Mouse (Mus musculus) macrophage (primary cell): Measurements from ENCODE around the gene Ppm1l. TPM values are rescaled to one million over a fixed set of nuclear protein-coding genes. Genes with fewer than 3 reads are reported as not detected.
"Not testable (repeated sequence)": the region's sequence is repeated elsewhere in the genome, so short reads cannot be mapped to it uniquely, and the experiment has no call there.

Experiments
- H3K27ac ChIP-seq: fragments of 350-480 bp; formaldehyde crosslinking; 2 replicates; pipeline ENCODE4 v1.9.0; 2021
- H3K36me3 ChIP-seq: fragments of 350-480 bp; formaldehyde crosslinking; 2 replicates; pipeline ENCODE4 v1.9.0; 2021; ENCODE audit errors: inconsistent target
- H3K4me3 ChIP-seq: fragments of 350-480 bp; formaldehyde crosslinking; 2 replicates; pipeline ENCODE4 v1.9.0; 2021; ENCODE audit errors: inconsistent target
- H3K79me2 ChIP-seq: fragments of 350-480 bp; formaldehyde crosslinking; 2 replicates; pipeline ENCODE4 v1.9.0; 2021; ENCODE audit errors: inconsistent target
- WGBS: methylation state at CpG from one replicate; pipeline ENCODE4 v1.1.7; 2026; ENCODE audit warnings: inconsistent platforms; ENCODE audit not compliant: missing documents; 5-methylcytosine and 5-hydroxymethylcytosine counted together
- polyA plus RNA-seq: library from polyadenylated mRNA; stranded (reverse); fragments of 250-400 nt; gene quantifications from 3 replicates; pipeline ENCODE4 v1.2.4, GENCODE M21; 2018; ENCODE audit warnings: inconsistent platforms

Gene Ppm1l
- polyA plus RNA-seq, 1 experiment from 2014 or later: 0.16 TPM

- H3K4me3 ChIP-seq: no peak overlapping the region
- no peaks in the 10 kb centered on the region for H3K79me2 ChIP-seq
- no peak overlapping the region for H3K27ac ChIP-seq
- H3K36me3 ChIP-seq: no peaks in the 10 kb centered on the region
- WGBS: 95% methylated on average over 5 of the region's 5 CpGs
These were observed 245.0 kb downstream of the Ppm1l start for GRCm38 (mm10) chr3:69561686-69562085.

DNA sequence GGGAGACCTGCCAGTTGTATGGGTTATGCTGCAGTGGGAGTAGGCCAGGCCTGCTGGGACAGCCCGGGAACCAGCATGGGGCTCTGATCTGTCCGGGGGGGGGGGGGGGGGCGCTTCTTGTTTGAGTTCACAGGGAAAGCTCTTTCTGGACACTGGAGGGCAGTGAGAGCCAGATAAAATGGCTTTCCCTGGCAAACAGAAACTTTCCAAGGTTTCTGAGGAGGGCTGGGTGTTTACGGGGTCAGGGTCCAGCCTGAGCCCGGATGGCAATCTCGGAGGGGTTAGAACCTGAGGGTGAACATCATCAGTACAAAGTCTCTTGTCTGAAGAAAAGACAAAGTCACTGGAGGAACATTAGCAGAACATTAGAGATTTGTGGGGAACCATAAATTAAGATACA lies 246.7 kb downstream of the Ppm1l start:
- no peak overlapping the region for H3K27ac ChIP-seq
- H3K4me3 ChIP-seq: no peak overlapping the region
- H3K79me2 ChIP-seq: no peaks in the 10 kb centered on the region
- WGBS: 84% methylated on average over 6 of the region's 6 CpGs
- no peaks in the 10 kb centered on the region for H3K36me3 ChIP-seq

- not testable (repeated sequence) for H3K79me2 ChIP-seq, H3K36me3 ChIP-seq, H3K4me3 ChIP-seq, H3K27ac ChIP-seq
- WGBS: 92% methylated on average over 1 of the region's 1 CpGs
These were observed 248.9 kb downstream of the Ppm1l start for GRCm38 (mm10) chr3:69565586-69565985.

- 92% methylated on average over 5 of the region's 5 CpGs for WGBS
- H3K36me3 ChIP-seq: peaks cover 14% of the 10 kb centered on the region; the same call in 1 of the 2 replicates
- H3K79me2 ChIP-seq: no peaks in the 10 kb centered on the region
- H3K4me3 ChIP-seq: no peak overlapping the region
- H3K27ac ChIP-seq: no peak overlapping the region
These were observed 255.9 kb downstream of the Ppm1l start for GRCm38 (mm10) chr3:69572561-69572960.

- H3K79me2 ChIP-seq: no peaks in the 10 kb centered on the region
- no peak overlapping the region for H3K27ac ChIP-seq
- H3K36me3 ChIP-seq: peaks cover 19% of the 10 kb centered on the region; the same call in 1 of the 2 replicates
- 86% methylated on average over 11 of the region's 11 CpGs for WGBS
- H3K4me3 ChIP-seq: no peak overlapping the region
These were observed 258.9 kb downstream of the Ppm1l start for GRCm38 (mm10) chr3:69575577-69575976.

- Histone ChIP-seq H3K27ac (no peak overlapping the region), H3K79me2 (no peaks in the 10 kb centered on the region), H3K4me3 (no peak overlapping the region), H3K36me3 (peaks cover 19% of the 10 kb centered on the region; the same call in 1 of the 2 replicates)
- 27% methylated on average over 3 of the region's 3 CpGs for WGBS
These were observed 260.1 kb downstream of the Ppm1l start for GRCm38 (mm10) chr3:69576715-69577114.

DNA sequence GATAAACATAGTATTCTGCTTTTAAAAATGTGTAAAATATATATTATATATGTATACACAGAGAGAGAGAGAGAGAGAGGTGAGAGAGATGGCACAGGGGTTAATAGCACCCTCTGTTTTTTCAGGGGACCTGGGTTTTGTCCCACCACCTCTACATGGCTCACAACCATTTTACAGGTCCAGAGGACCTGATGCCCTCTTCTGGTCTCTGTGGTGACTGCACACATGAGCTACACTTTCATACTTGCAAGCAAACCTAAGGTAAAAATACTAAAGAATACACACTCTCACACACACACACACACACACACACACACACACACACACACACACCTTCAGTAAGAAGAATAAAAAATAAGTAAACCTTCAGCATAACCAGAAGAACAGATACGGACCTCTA lies 262.1 kb downstream of the Ppm1l start:
- H3K36me3 ChIP-seq: peaks cover 19% of the 10 kb centered on the region; the same call in 1 of the 2 replicates
- H3K4me3 ChIP-seq: no peak overlapping the region
- H3K79me2 ChIP-seq: no peaks in the 10 kb centered on the region
- H3K27ac ChIP-seq: no peak overlapping the region
- 80% methylated on average over 1 of the region's 1 CpGs for WGBS

GRCm38 (mm10) chr3:69583798-69584197 lies 267.1 kb downstream of the Ppm1l start:
- no peaks in the 10 kb centered on the region; the same call in 1 of the 2 replicates for H3K36me3 ChIP-seq
- no peak overlapping the region for H3K4me3 ChIP-seq
- 100% methylated on average over 1 of the region's 1 CpGs for WGBS
- H3K27ac ChIP-seq: no peak overlapping the region
- H3K79me2 ChIP-seq: peaks cover 7% of the 10 kb centered on the region; the same call in 1 of the 2 replicates

DNA sequence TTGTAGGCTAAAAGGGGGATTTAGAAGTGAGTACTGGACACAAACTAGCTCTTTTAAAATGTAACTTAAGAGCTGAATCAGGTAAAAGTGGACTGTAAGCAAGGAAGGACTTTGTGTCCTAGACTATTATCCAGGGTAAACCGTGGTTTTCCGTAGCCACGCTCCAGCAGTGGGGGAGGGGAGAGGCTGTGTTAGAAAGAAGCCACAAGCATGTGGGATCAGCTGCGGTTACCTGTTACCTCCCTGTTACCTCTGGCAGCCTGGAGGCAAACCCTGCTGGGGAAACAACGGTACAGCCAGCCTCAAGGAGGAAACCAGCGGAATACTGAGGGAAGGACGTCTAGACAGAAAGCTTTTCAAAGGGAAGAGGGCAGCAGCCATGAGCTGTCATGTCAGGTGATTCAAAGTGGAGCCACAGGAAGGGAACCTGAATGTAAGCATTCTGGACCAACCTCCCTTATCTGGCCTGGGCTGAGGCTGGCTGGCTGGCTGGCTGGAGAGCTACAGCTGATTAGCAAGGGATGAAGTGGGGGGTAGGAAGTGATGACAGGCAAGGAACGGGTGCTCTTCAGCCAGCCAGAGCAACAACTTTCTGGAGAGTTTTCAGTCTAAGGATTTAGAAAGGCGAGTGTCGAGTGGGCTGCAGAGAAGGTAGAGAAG lies 271.6 kb downstream of the Ppm1l start:
- Histone ChIP-seq H3K79me2 (peaks cover 40% of the 10 kb centered on the region; the same call in 1 of the 2 replicates), H3K4me3 (no peak overlapping the region), H3K36me3 (no peaks in the 10 kb centered on the region; the same call in 1 of the 2 replicates), H3K27ac (no peak overlapping the region)
- WGBS: 65% methylated on average over 10 of the region's 10 CpGs

DNA sequence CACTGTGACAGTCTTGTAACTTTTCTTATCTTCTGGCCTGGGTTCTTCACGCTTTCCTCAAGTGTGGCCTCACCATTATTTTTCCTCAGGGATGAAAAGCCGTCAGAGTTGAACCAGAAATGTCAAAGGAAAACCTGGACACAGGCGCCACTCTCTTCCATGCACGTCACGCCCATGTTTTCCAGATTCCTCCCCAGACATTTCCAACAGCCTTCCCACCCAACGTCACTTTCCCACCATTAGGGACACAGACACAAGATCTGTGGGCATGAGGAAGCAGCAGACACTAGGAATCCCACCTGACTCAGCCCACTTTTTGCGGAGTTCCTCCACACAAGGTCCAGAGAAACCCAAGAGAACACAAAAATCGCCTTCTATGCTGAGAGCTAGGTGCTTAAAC lies 276.8 kb downstream of the Ppm1l start:
- Histone ChIP-seq H3K4me3 (no peak overlapping the region), H3K36me3 (no peaks in the 10 kb centered on the region; the same call in 1 of the 2 replicates)
- 94% methylated on average over 8 of the region's 8 CpGs for WGBS

DNA sequence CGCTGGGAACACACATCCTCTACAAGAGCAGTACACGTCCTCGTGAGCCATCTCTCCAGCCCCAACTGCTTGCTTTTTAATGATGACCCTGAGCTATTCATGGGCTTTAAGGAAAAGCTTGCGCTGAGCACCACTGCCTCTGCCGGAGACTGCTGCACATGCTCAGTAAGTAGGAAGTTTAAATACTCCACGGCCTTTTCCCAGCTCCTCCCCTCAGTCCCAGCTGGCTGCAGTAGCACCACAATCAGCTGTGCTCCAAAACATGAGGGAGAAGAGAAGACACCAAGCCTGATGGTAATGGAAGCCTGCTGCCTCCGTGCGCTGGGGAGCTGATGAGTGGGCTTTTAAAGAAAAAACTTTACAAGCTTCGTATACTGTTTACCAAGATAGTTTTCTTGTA lies 277.4 kb downstream of the Ppm1l start:
- H3K27ac ChIP-seq: no peak overlapping the region
- no peak overlapping the region for H3K4me3 ChIP-seq
- peaks cover 82% of the 10 kb centered on the region for H3K79me2 ChIP-seq
- WGBS: 94% methylated on average over 9 of the region's 9 CpGs
- H3K36me3 ChIP-seq: no peaks in the 10 kb centered on the region; the same call in 1 of the 2 replicates

More for the DNA sequence above, 276.8 kb downstream of the Ppm1l start:
- H3K79me2 ChIP-seq: peaks cover 82% of the 10 kb centered on the region
- H3K27ac ChIP-seq: no peak overlapping the region

GRCm38 (mm10) chr3:69596116-69596515 lies 279.5 kb downstream of the Ppm1l start:
- WGBS: 94% methylated on average over 3 of the region's 3 CpGs
- no peak overlapping the region for H3K4me3 ChIP-seq
- H3K79me2 ChIP-seq: peaks cover 68% of the 10 kb centered on the region
- no peaks in the 10 kb centered on the region; the same call in 1 of the 2 replicates for H3K36me3 ChIP-seq
- H3K27ac ChIP-seq: no peak overlapping the region

GRCm38 (mm10) chr3:69597211-69597610 lies 280.6 kb downstream of the Ppm1l start:
- no peak overlapping the region for H3K27ac ChIP-seq
- no peak overlapping the region for H3K4me3 ChIP-seq
- WGBS: 94% methylated on average over 6 of the region's 6 CpGs
- peaks cover 57% of the 10 kb centered on the region for H3K79me2 ChIP-seq
- H3K36me3 ChIP-seq: no peaks in the 10 kb centered on the region; the same call in 1 of the 2 replicates

DNA sequence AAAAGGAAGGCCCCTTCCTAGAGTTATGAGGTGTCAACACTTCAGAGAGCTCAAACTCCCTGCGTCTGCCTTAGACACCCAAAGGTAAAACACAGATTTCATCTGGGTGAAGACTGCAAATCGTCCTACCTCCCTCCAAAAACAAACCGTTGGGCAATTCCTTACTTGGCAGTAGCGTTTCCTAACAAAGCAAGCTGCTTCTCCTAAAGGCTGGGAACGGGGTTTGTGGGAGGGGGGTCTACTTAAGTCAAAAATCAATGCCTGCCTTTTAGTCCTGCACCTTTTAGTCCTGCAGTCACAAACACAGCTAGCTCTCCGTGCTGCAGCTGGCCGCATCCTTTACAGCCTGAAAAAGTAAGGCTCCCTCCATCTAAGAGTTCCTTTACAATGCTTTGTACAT lies 281.2 kb downstream of the Ppm1l start:
- peak overlapping the region; percentile 25; the same call in 1 of the 2 replicates for H3K27ac ChIP-seq
- no peaks in the 10 kb centered on the region; the same call in 1 of the 2 replicates for H3K36me3 ChIP-seq
- WGBS: 85% methylated on average over 7 of the region's 7 CpGs
- peaks cover 51% of the 10 kb centered on the region for H3K79me2 ChIP-seq
- H3K4me3 ChIP-seq: peak overlapping the region; percentile 48

GRCm38 (mm10) chr3:69598261-69599165 lies 281.9 kb downstream of the Ppm1l start, which contains the start of gene B3galnt1:
Gene B3galnt1, minus strand, starts transcription at chr3:69598960.
- Histone ChIP-seq H3K4me3 (peak within 1 kb of the TSS; percentile 48), H3K79me2 (peaks cover 47% of the 10 kb centered on the region), H3K36me3 (no peaks in the 10 kb centered on the region), H3K27ac (peak within 1 kb of the TSS; percentile 45)
- WGBS: 4% methylated on average over 65 of the region's 99 CpGs
